Mouse (Mus musculus): ENCODE data around the gene Cds2. TPM values are rescaled to one million over a fixed set of nuclear protein-coding genes. Genes with fewer than 3 reads are reported as not detected.

Gene Cds2
- total and polyA plus RNA-seq, 3 experiments, result 48.0 to 90.4 (median 75.4) TPM

DNA sequence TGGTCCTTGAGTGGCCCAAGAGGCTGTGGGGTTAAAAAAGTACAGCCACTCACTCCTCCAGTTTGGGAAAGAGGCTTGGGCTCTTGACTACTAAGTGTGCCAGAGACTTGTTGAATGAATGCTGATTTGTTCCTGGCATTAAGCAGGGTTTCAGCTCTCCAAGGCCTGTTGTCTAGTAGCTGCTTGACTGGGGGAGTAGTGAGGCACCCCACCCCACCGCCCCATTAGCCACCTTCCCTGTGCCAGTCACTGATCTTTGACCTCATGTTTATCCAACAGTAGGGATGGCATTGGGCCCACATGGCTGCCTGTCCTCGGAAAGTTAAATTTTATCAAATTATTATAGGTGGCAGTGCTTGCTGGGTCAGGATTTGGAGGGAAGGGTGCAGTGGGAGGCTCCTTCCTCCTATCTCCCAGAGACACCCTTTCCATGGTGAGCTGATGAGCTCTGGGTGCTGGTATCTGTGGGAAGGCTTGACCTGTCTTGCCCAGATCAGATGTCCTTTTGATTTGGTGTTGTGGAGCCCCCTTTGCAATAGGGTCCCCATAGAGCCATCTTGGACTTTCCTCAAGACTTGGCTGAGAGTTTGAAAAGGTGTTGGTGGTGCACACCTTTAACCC lies 7.5 kb downstream of the Cds2 start:
- Histone ChIP-seq H3K79me2 (replicated peaks; ENCODE audit: control insufficient read depth, insufficient read depth, low read length) (peaks cover 14% of the 10 kb centered on the region), H3K27ac (peak overlapping the region; percentile 44), H3K9ac (ENCODE audit: low read depth, low read length) (no peak overlapping the region), H3K4me3 (no peak overlapping the region), H3K27me3 (ENCODE audit: control insufficient read depth, insufficient read depth, low read length) (no peaks in the 10 kb centered on the region), H3K4me1 (ENCODE audit: control insufficient read depth, insufficient read depth, low read length) (peaks cover 15% of the 10 kb centered on the region), H3K36me3 (ENCODE audit: control insufficient read depth, insufficient read depth, low read length) (peaks cover 19% of the 10 kb centered on the region)
- no peak for TF ChIP-seq POLR2A (IDR thresholded peaks at IDR 0.05; ENCODE audit: insufficient read depth, low read depth, low read length)
- TF ChIP-seq EP300 (IDR thresholded peaks at IDR 0.05; ENCODE audit: insufficient read depth, low read depth, low read length), result no peak
- no peak for TF ChIP-seq CTCF (IDR thresholded peaks at IDR 0.05)
- intact Hi-C loops (cut with DNase I), result no loop called here
- WGBS, result 45% methylated on average over 2 of the region's 2 CpGs
- DNase-seq, result peak in 1 of 2 experiments; percentile 17

DNA sequence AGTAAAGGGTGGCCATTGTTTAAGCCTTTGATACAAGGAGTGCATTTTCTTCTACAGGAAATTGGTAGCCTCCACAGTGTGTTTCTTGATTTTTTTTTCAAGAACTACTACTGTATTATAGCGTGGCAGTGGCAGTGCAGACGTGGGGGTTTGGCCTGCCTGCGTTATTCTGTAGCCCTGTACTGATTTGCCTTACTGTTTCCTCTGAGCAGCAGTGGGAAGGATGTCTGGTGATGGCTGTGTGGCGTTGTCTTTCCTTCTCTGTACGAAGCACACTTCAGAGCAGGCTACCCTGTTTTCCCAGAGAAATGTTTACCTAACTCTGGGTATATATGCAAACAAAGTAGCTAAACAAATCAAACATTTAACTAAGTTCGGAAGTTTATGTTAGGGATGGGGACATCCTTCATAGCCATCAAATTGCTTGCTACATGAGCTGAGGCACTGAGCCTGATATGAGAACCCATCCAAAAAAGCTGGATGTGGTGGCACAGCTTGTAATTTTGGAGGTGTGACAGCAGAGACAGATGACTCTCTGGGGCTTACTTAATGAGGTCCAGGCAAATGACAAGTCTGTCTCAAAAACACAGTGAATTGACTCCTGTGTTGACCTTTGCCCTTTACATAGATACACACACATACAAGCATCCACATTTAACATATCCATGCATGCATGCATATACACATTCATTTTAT lies 9.9 kb downstream of the Cds2 start:
- peaks cover 11% of the 10 kb centered on the region for H3K36me3 ChIP-seq (ENCODE audit: control insufficient read depth, insufficient read depth, low read length)
- TF ChIP-seq CTCF (IDR thresholded peaks at IDR 0.05) (no peak), EP300 (IDR thresholded peaks at IDR 0.05; ENCODE audit: insufficient read depth, low read depth, low read length) (no peak), POLR2A (IDR thresholded peaks at IDR 0.05; ENCODE audit: insufficient read depth, low read depth, low read length) (no peak)
- DNase-seq, result no peak
- no peak overlapping the region for H3K4me3 ChIP-seq
- no peak overlapping the region for H3K27ac ChIP-seq
- H3K4me1 ChIP-seq (ENCODE audit: control insufficient read depth, insufficient read depth, low read length), result peaks cover 14% of the 10 kb centered on the region
- intact Hi-C loops (cut with DNase I), result no loop called here
- H3K9ac ChIP-seq (ENCODE audit: low read depth, low read length), result no peak overlapping the region
- 45% methylated on average over 6 of the region's 6 CpGs for WGBS
- H3K27me3 ChIP-seq (ENCODE audit: control insufficient read depth, insufficient read depth, low read length), result no peaks in the 10 kb centered on the region
- peaks cover 19% of the 10 kb centered on the region for H3K79me2 ChIP-seq (replicated peaks; ENCODE audit: control insufficient read depth, insufficient read depth, low read length)

DNA sequence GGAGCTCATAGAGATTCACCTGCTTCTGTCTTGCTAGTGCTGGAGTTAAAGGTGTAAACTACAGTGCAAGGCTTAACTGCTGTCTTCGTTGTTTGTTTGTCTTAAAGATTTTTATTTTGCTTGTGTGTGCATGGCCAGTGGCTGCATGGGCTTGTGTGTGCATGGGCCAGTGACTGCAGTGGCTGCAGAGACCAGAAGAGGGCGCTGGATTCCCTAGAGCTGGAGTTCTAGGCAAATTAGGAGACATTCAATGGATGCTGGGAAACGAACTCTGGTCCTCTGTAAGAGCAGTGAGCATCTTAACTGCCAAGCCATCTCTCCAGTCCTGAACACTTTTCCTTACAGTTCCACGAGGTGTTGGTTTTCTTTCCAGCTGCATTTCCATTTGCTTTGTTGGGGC lies 12.6 kb downstream of the Cds2 start:
- Histone ChIP-seq H3K4me3 (no peak overlapping the region), H3K79me2 (replicated peaks; ENCODE audit: control insufficient read depth, insufficient read depth, low read length) (peaks cover 15% of the 10 kb centered on the region), H3K4me1 (ENCODE audit: control insufficient read depth, insufficient read depth, low read length) (peaks cover 18% of the 10 kb centered on the region), H3K9ac (ENCODE audit: low read depth, low read length) (no peak overlapping the region), H3K36me3 (ENCODE audit: control insufficient read depth, insufficient read depth, low read length) (peaks cover 23% of the 10 kb centered on the region), H3K27me3 (ENCODE audit: control insufficient read depth, insufficient read depth, low read length) (no peaks in the 10 kb centered on the region), H3K27ac (no peak overlapping the region)
- TF ChIP-seq POLR2A (IDR thresholded peaks at IDR 0.05; ENCODE audit: insufficient read depth, low read depth, low read length) (no peak), CTCF (IDR thresholded peaks at IDR 0.05) (peak; percentile 53)
- intact Hi-C loops (cut with DNase I), result no loop called here
- DNase-seq, result no peak
- WGBS, result 78% methylated on average over 4 of the region's 4 CpGs

DNA sequence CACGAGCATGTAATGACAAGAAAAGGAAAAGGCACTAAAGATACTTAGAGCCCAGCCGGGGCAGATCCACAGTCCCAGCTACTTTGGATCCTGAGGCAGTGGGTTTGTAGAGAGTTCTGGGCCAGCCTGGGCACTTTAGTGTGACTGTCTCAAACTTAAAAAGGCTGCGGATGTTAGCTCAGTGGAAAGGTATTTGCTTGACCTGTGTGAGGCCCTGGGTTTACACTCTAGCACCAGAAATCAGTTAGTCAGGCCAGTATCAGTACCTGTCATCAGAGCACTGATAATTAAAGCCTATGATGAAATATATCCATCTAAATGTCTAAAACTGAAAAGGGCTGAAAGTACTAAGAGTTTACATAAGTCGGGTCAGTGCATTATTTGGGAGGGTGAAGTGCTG lies 13.3 kb downstream of the Cds2 start:
- WGBS, result 65% methylated on average over 4 of the region's 4 CpGs
- Histone ChIP-seq H3K4me1 (ENCODE audit: control insufficient read depth, insufficient read depth, low read length) (peaks cover 21% of the 10 kb centered on the region), H3K36me3 (ENCODE audit: control insufficient read depth, insufficient read depth, low read length) (peaks cover 27% of the 10 kb centered on the region), H3K79me2 (replicated peaks; ENCODE audit: control insufficient read depth, insufficient read depth, low read length) (peaks cover 14% of the 10 kb centered on the region), H3K9ac (ENCODE audit: low read depth, low read length) (no peak overlapping the region), H3K4me3 (no peak overlapping the region), H3K27ac (no peak overlapping the region), H3K27me3 (ENCODE audit: control insufficient read depth, insufficient read depth, low read length) (no peaks in the 10 kb centered on the region)
- no peak for DNase-seq
- TF ChIP-seq CTCF (IDR thresholded peaks at IDR 0.05), result no peak
- no peak for TF ChIP-seq EP300 (IDR thresholded peaks at IDR 0.05; ENCODE audit: insufficient read depth, low read depth, low read length)
- no peak for TF ChIP-seq POLR2A (IDR thresholded peaks at IDR 0.05; ENCODE audit: insufficient read depth, low read depth, low read length)
- intact Hi-C loops (cut with DNase I), result no loop called here

DNA sequence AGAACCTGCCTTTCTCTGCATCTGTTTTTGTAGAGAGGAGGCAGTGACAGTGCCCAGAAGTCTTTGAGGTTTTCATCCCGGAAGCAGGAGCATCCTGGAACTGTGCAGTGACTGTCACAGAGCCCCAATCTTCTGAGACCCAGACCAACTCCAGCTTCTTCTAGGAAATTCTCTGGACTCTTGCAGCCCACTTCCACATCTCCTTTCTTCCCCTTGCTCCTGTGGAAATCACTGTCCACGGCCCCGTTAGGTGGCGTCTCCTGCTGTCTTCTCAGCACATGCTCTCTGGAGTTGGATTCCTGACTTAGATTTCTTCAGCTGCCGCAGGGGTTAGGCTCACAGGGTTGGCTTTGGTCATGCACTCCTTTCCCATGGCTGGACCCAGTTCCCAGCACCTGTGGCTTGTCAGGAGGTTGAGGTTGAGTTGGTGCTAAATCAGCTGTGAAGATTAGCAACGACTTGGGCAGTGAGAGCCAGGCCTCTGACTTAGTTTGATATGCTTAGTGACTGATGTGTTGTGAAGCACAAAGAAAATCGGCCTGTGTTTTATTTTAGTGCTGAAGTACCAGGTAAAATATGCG lies 15.4 kb downstream of the Cds2 start:
- H3K4me3 ChIP-seq, result no peak overlapping the region
- peaks cover 13% of the 10 kb centered on the region for H3K79me2 ChIP-seq (replicated peaks; ENCODE audit: control insufficient read depth, insufficient read depth, low read length)
- peaks cover 36% of the 10 kb centered on the region for H3K36me3 ChIP-seq (ENCODE audit: control insufficient read depth, insufficient read depth, low read length)
- intact Hi-C loops (cut with DNase I), result no loop called here
- WGBS, result 42% methylated on average over 8 of the region's 8 CpGs
- H3K27ac ChIP-seq, result peak overlapping the region; percentile 3; the same call in 1 of the 2 replicates
- TF ChIP-seq POLR2A (IDR thresholded peaks at IDR 0.05; ENCODE audit: insufficient read depth, low read depth, low read length) (no peak), EP300 (IDR thresholded peaks at IDR 0.05; ENCODE audit: insufficient read depth, low read depth, low read length) (no peak), CTCF (IDR thresholded peaks at IDR 0.05) (no peak)
- DNase-seq, result no peak
- peaks cover 31% of the 10 kb centered on the region for H3K4me1 ChIP-seq (ENCODE audit: control insufficient read depth, insufficient read depth, low read length)
- no peaks in the 10 kb centered on the region for H3K27me3 ChIP-seq (ENCODE audit: control insufficient read depth, insufficient read depth, low read length)
- H3K9ac ChIP-seq (ENCODE audit: low read depth, low read length), result no peak overlapping the region

DNA sequence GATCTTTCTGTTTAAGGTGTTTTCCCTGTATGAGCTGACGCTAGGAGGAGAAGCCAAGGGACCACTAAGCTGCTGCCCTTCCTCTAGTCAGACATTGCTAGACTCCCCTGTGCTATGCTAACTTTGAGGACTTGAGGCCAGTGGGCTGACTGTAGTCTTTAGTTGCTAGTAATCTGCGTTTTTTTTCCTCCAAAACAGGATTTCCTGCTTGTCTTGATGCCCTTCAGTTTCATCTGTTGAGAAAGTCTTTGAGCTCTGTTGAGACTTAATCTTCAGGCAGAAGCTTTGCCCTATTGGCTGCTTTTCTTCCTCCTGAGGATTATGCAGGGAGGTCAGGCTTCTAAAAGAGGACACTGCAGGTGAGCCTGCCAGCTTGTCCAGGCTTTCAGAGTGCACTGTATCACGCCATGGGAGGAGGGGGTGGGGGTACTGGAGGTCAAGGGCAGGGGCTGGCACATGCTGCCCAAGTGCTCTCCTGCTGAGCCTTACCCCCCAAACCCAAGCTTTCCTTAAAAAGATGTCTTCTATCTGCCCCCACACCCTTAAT lies 16.5 kb downstream of the Cds2 start:
- Histone ChIP-seq H3K4me1 (ENCODE audit: control insufficient read depth, insufficient read depth, low read length) (peaks cover 37% of the 10 kb centered on the region), H3K27ac (peak overlapping the region; percentile 98), H3K79me2 (replicated peaks; ENCODE audit: control insufficient read depth, insufficient read depth, low read length) (peaks cover 9% of the 10 kb centered on the region), H3K27me3 (ENCODE audit: control insufficient read depth, insufficient read depth, low read length) (no peaks in the 10 kb centered on the region), H3K9ac (ENCODE audit: low read depth, low read length) (peak overlapping the region; percentile 47), H3K36me3 (ENCODE audit: control insufficient read depth, insufficient read depth, low read length) (peaks cover 42% of the 10 kb centered on the region), H3K4me3 (no peak overlapping the region)
- DNase-seq, result no peak
- TF ChIP-seq POLR2A (IDR thresholded peaks at IDR 0.05; ENCODE audit: insufficient read depth, low read depth, low read length) (no peak), EP300 (IDR thresholded peaks at IDR 0.05; ENCODE audit: insufficient read depth, low read depth, low read length) (no peak), CTCF (IDR thresholded peaks at IDR 0.05) (no peak)
- 38% methylated on average over 3 of the region's 3 CpGs for WGBS
- intact Hi-C loops (cut with DNase I), result no loop called here
